Mouse (Mus musculus): ENCODE data around the gene Ajap1. TPM values are rescaled to one million over a fixed set of nuclear protein-coding genes. Genes with fewer than 3 reads are reported as not detected.

Ajap1 gene
- polyA plus RNA-seq, 1 experiment from 2014 or later: 2.1 TPM

GRCm38 (mm10) chr4:153356236-153356635 lies 126.4 kb downstream of the Ajap1 start:
- no peak for ATAC-seq (ENCODE audit: low FRiP score)
- DNase-seq (ENCODE audit: low spot score, missing footprints): no peak
- no peak overlapping the region for H3K27ac ChIP-seq (ENCODE audit: low read depth, low read length)
- no peak overlapping the region for H3K4me2 ChIP-seq
- H3K4me3 ChIP-seq (ENCODE audit: low read depth, low read length): no peak overlapping the region
- no peaks in the 10 kb centered on the region for H3K27me3 ChIP-seq (ENCODE audit: control insufficient read depth, insufficient read depth, low read length)
- no peak overlapping the region for H3K9ac ChIP-seq (ENCODE audit: low read length)
- no peaks in the 10 kb centered on the region for H3K36me3 ChIP-seq (ENCODE audit: control insufficient read depth, insufficient read depth, low read length)
- WGBS: 93% methylated on average over 4 of the region's 4 CpGs
- H3K4me1 ChIP-seq (ENCODE audit: control insufficient read depth, insufficient read depth, low read length): no peaks in the 10 kb centered on the region
- H3K9me3 ChIP-seq (ENCODE audit: control insufficient read depth, low read length): no peaks in the 10 kb centered on the region

DNA sequence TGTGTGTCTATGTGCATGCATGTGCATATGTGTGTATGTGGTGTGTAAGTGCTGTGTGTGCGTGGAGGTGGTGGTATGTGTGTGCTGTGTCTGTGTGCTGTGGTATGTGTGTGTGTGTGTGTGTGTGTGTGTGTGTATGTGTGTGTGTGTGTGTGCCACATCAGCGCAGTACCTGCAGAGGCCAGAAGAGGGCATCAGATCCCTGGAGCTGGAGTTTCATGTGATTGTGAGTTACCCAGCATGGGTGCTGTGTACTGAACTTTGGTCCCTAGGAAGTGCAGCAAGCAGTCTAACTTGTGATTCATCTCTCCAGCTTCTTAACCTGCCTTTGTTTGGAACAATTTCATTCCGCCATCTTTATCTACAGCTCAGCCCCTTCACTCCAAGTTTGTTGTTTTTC lies 137.6 kb downstream of the Ajap1 start:
- no peak overlapping the region for H3K4me2 ChIP-seq
- 96% methylated on average over 3 of the region's 3 CpGs for WGBS
- ATAC-seq (ENCODE audit: low FRiP score) (no peak), DNase-seq (ENCODE audit: low spot score, missing footprints) (no peak)
- no peaks in the 10 kb centered on the region for H3K27me3 ChIP-seq (ENCODE audit: control insufficient read depth, insufficient read depth, low read length)
- no peaks in the 10 kb centered on the region; the same call in 1 of the 2 replicates for H3K9me3 ChIP-seq (ENCODE audit: control insufficient read depth, low read length)
- H3K27ac ChIP-seq (ENCODE audit: low read depth, low read length): no peak overlapping the region
- H3K36me3 ChIP-seq (ENCODE audit: control insufficient read depth, insufficient read depth, low read length): no peaks in the 10 kb centered on the region
- H3K4me3 ChIP-seq (ENCODE audit: low read depth, low read length): no peak overlapping the region
- H3K4me1 ChIP-seq (ENCODE audit: control insufficient read depth, insufficient read depth, low read length): no peaks in the 10 kb centered on the region
- H3K9ac ChIP-seq (ENCODE audit: low read length): no peak overlapping the region

DNA sequence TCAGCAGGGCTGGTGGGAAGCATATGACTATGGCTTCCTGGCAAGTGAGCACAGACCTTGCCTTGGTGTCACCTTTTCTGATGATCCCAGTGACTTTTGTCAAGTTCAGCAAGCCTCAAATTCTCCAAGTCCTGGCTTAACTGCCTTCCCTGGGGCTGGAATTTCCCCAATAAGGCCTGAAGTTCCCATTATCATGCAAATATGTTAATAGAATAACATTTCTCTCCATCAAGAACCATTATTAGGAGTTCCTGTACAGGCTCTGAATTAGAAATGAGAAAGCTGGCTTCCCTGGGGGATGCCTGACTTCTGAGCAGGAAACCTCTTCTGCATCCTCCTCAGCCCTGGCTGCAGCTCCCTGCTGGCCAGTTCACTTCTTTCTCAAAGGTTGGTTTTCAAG lies 141.7 kb downstream of the Ajap1 start:
- no peaks in the 10 kb centered on the region for H3K36me3 ChIP-seq (ENCODE audit: control insufficient read depth, insufficient read depth, low read length)
- H3K4me1 ChIP-seq (ENCODE audit: control insufficient read depth, insufficient read depth, low read length): no peaks in the 10 kb centered on the region
- DNase-seq (ENCODE audit: low spot score, missing footprints) (no peak), ATAC-seq (ENCODE audit: low FRiP score) (no peak)
- no peak overlapping the region for H3K4me3 ChIP-seq (ENCODE audit: low read depth, low read length)
- H3K27me3 ChIP-seq (ENCODE audit: control insufficient read depth, insufficient read depth, low read length): no peaks in the 10 kb centered on the region
- no peak overlapping the region for H3K27ac ChIP-seq (ENCODE audit: low read depth, low read length)
- H3K4me2 ChIP-seq: no peak overlapping the region
- H3K9me3 ChIP-seq (ENCODE audit: control insufficient read depth, low read length): no peaks in the 10 kb centered on the region; the same call in 1 of the 2 replicates
- no peak overlapping the region for H3K9ac ChIP-seq (ENCODE audit: low read length)

- DNase-seq (ENCODE audit: low spot score, missing footprints): no peak
- Histone ChIP-seq H3K9ac (ENCODE audit: low read length) (no peak overlapping the region), H3K9me3 (ENCODE audit: control insufficient read depth, low read length) (no peaks in the 10 kb centered on the region), H3K27ac (ENCODE audit: low read depth, low read length) (no peak overlapping the region), H3K4me3 (ENCODE audit: low read depth, low read length) (no peak overlapping the region), H3K27me3 (ENCODE audit: control insufficient read depth, insufficient read depth, low read length) (no peaks in the 10 kb centered on the region), H3K36me3 (ENCODE audit: control insufficient read depth, insufficient read depth, low read length) (no peaks in the 10 kb centered on the region), H3K4me1 (ENCODE audit: control insufficient read depth, insufficient read depth, low read length) (no peaks in the 10 kb centered on the region), H3K4me2 (no peak overlapping the region)
- ATAC-seq (ENCODE audit: low FRiP score): no peak
- 86% methylated on average over 15 of the region's 15 CpGs for WGBS
Measured at GRCm38 (mm10) chr4:153335301-153335799, 147.3 kb downstream of the Ajap1 start.

GRCm38 (mm10) chr4:153327809-153328208 lies 154.8 kb downstream of the Ajap1 start:
- Histone ChIP-seq H3K27ac (ENCODE audit: low read depth, low read length) (no peak overlapping the region), H3K9me3 (ENCODE audit: control insufficient read depth, low read length) (no peaks in the 10 kb centered on the region), H3K27me3 (ENCODE audit: control insufficient read depth, insufficient read depth, low read length) (no peaks in the 10 kb centered on the region), H3K36me3 (ENCODE audit: control insufficient read depth, insufficient read depth, low read length) (no peaks in the 10 kb centered on the region), H3K4me1 (ENCODE audit: control insufficient read depth, insufficient read depth, low read length) (no peaks in the 10 kb centered on the region), H3K9ac (ENCODE audit: low read length) (no peak overlapping the region), H3K4me2 (no peak overlapping the region), H3K4me3 (ENCODE audit: low read depth, low read length) (no peak overlapping the region)
- DNase-seq (ENCODE audit: low spot score, missing footprints) (no peak), ATAC-seq (ENCODE audit: low FRiP score) (no peak)
- 80% methylated on average over 10 of the region's 10 CpGs for WGBS
